Mouse (Mus musculus) midbrain, postnatal 0 days (tissue): ENCODE measurements at regions not wholly inside any gene's neighbourhood (a gene's known extent, or its start where the extent isn't known, plus 50 kb on each side); places are given as distances from the start of the nearest gene placed in this dataset.
A peak's percentile ranks its signal among the peaks of the same experiment; 100 is the strongest.

Experiments
- ATAC-seq: fragments of 200-750 bp; cut with Nextera tagmentation; 2 replicates; pipeline ENCODE4 v1.8.0; 2017; ENCODE audit warnings: moderate number of reproducible peaks, mild to moderate bottlenecking, moderate TSS enrichment, moderate library complexity; ENCODE audit not compliant: low FRiP score
- DNase-seq: peaks from one replicate; pipeline ENCODE4 v3.0.0-alpha.2; 2015; ENCODE audit warnings: low spot score
- H3K27ac ChIP-seq: fragments of 300-500 bp; sonication (generic); 2 replicates; pipeline ENCODE4 v1.5.1; 2014; ENCODE audit warnings: low read depth, mild to moderate bottlenecking, low read length, mixed read lengths
- H3K27me3 ChIP-seq: fragments of 300-500 bp; sonication (generic); 2 replicates; pipeline ENCODE4 v1.6.1; 2014; ENCODE audit warnings: low read length, control low read depth, mixed read lengths; ENCODE audit not compliant: insufficient read depth
- H3K36me3 ChIP-seq: fragments of 300-500 bp; sonication (generic); 2 replicates; pipeline ENCODE4 v1.6.1; 2014; ENCODE audit warnings: low read length, control low read depth, mixed read lengths; ENCODE audit not compliant: insufficient read depth
- H3K4me1 ChIP-seq: fragments of 300-500 bp; sonication (generic); 2 replicates; pipeline ENCODE4 v1.6.1; 2014; ENCODE audit warnings: mild to moderate bottlenecking, control low read depth, antibody characterized with exemption, low read length, mixed read lengths; ENCODE audit not compliant: insufficient read depth
- H3K4me2 ChIP-seq: fragments of 300-500 bp; sonication (generic); 2 replicates; pipeline ENCODE4 v1.6.1; 2014; ENCODE audit warnings: low read depth, mild to moderate bottlenecking, low read length, mixed read lengths; ENCODE audit not compliant: poor library complexity, severe bottlenecking
- H3K4me3 ChIP-seq: fragments of 300-500 bp; sonication (generic); 2 replicates; pipeline ENCODE4 v1.5.1; 2014; ENCODE audit warnings: low read depth, mild to moderate bottlenecking, low read length, moderate library complexity
- H3K9ac ChIP-seq: fragments of 300-500 bp; sonication (generic); replicated peaks from 2 replicates; pipeline ENCODE4 v1.6.1; 2014; ENCODE audit warnings: mild to moderate bottlenecking, low read length, moderate library complexity, mixed read lengths; ENCODE audit not compliant: poor library complexity, severe bottlenecking
- H3K9me3 ChIP-seq: fragments of 300-500 bp; sonication (generic); 2 replicates; pipeline ENCODE4 v1.6.1; 2016; ENCODE audit warnings: low read length, control low read depth
- CTCF ChIP-seq: IDR thresholded peaks from 2 replicates; pipeline ENCODE4 v1.5.1; 2016; ENCODE audit warnings: antibody characterized with exemption, mild to moderate bottlenecking
- WGBS: fragments of 180-500 bp; shearing (Covaris S2); extraction: QIAGEN DNeasy Blood & Tissue Kit; methylation state at CpG from one replicate; pipeline ENCODE4 v1.1.7; 2014; 5-methylcytosine and 5-hydroxymethylcytosine counted together

DNA sequence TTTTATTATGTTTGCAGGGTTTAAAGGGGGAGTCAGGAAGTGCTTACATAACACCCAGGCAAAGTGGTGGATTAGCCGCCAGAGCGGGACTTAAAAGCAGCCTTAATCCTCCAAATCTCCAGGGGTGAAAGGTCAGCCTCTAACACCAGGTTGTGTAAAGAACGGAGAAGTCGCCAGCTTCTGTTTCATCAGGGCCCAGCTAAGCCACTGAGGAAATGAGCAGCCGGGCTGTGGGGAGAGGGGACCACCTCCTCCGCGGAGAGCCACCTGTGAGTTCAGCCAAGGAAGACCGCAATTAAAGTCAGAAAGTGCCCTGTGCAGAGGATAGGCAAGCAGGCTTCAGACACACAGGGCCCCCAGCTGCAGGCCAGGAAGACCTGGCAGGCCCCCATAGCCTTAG lies 359.8 kb downstream of the En1 start:
- no peaks in the 10 kb centered on the region for H3K4me1 ChIP-seq
- H3K9ac ChIP-seq = no peak overlapping the region
- DNase-seq (no peak), ATAC-seq (no peak)
- TF ChIP-seq CTCF = no peak
- H3K9me3 ChIP-seq = no peaks in the 10 kb centered on the region
- no peak overlapping the region for H3K4me3 ChIP-seq
- H3K4me2 ChIP-seq = no peak overlapping the region
- no peak overlapping the region for H3K27ac ChIP-seq
- WGBS = 16% methylated on average over 8 of the region's 8 CpGs
- no peaks in the 10 kb centered on the region for H3K27me3 ChIP-seq
- H3K36me3 ChIP-seq = no peaks in the 10 kb centered on the region

- H3K4me3 ChIP-seq = peak overlapping the region; percentile 27
- WGBS = 29% methylated on average over 14 of the region's 14 CpGs
- peak overlapping the region; percentile 51 for H3K4me2 ChIP-seq
- H3K27ac ChIP-seq = no peak overlapping the region
- DNase-seq (no peak), ATAC-seq (peak; percentile 47)
- H3K9me3 ChIP-seq = no peaks in the 10 kb centered on the region
- no peak for TF ChIP-seq CTCF
- H3K36me3 ChIP-seq = no peaks in the 10 kb centered on the region
- no peaks in the 10 kb centered on the region for H3K27me3 ChIP-seq
- H3K4me1 ChIP-seq = no peaks in the 10 kb centered on the region
- no peak overlapping the region for H3K9ac ChIP-seq
These were observed 361.4 kb downstream of the En1 start for GRCm38 (mm10) chr1:120963477-120964178.

DNA sequence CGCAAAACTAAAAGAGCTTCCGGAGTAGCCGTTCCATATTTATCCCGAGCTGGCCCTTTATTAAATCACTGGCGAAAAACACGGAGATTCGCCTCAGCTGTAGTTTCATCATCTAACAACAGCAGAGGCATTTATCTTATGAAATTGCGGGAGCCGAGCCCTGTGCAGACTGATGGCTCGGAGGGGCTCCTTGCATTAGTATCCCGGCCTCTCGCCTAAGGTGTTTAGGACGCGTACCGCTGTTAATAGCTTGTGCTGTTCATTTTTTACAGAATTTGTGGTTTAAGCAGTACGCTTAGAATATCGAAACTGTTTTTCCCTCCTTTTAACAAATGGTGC lies 361.9 kb downstream of the En1 start:
- Histone ChIP-seq H3K9ac (0 out of 2 replicates have a peak overlapping the region, but pooled peaks have one; percentile 8), H3K4me2 (peak overlapping the region; percentile 51), H3K4me3 (peak overlapping the region; percentile 27), H3K27me3 (no peaks in the 10 kb centered on the region), H3K27ac (no peak overlapping the region), H3K4me1 (no peaks in the 10 kb centered on the region), H3K36me3 (no peaks in the 10 kb centered on the region), H3K9me3 (no peaks in the 10 kb centered on the region)
- no peak for TF ChIP-seq CTCF
- ATAC-seq (no peak), DNase-seq (no peak)
- 41% methylated on average over 17 of the region's 17 CpGs for WGBS

DNA sequence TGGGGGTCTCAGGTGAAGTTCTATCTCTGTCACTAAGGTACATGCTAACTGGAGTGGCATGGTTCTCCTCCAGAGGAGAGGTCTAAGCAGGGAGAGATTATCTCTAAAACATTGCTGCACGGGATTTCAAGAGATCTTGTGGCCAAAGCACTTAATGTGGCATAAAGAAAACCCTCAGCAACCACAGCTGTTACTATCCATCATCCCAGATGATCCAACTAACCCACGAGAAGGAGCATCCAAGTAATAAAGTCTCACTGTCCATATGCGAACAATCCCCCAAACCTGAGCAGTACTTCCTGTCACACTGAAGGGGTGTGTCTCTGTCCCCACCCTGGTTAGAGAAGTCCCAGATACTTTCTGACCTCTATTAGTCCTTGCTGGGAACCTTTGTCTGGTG lies 363.9 kb downstream of the En1 start:
- no peaks in the 10 kb centered on the region for H3K27me3 ChIP-seq
- ATAC-seq (no peak), DNase-seq (no peak)
- no peaks in the 10 kb centered on the region for H3K9me3 ChIP-seq
- no peaks in the 10 kb centered on the region for H3K36me3 ChIP-seq
- 72% methylated on average over 3 of the region's 3 CpGs for WGBS
- H3K27ac ChIP-seq = no peak overlapping the region
- no peak overlapping the region for H3K4me3 ChIP-seq
- no peaks in the 10 kb centered on the region for H3K4me1 ChIP-seq
- H3K4me2 ChIP-seq = no peak overlapping the region
- H3K9ac ChIP-seq = no peak overlapping the region
- TF ChIP-seq CTCF = no peak

DNA sequence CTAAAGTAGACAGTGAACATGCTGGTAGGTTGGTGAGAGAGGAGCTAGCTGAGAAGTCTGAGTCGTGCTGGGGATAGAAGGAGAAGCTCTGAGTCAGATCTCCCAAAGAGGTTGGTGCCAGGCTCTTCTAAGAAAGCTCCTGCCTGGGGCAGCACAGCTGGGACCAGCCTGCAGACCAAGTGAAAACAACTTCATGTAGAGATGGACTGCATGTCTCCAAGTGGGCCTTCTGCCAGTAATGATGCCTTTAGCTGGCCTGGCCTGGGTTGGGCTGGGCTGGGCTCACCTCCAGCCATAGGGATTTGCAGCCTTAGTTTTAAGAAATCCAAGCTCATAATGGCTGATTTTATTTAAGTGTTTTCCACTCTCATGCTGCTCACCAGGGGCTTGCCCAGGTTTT lies 357.7 kb downstream of the Insig2 start:
- TF ChIP-seq CTCF = no peak
- Histone ChIP-seq H3K9me3 (no peaks in the 10 kb centered on the region), H3K4me3 (no peak overlapping the region), H3K27me3 (no peaks in the 10 kb centered on the region), H3K4me2 (no peak overlapping the region), H3K27ac (no peak overlapping the region), H3K9ac (no peak overlapping the region), H3K36me3 (no peaks in the 10 kb centered on the region), H3K4me1 (0 out of 2 replicates have a peak, but pooled peaks cover 3% of the 10 kb centered on the region)
- 80% methylated on average over 1 of the region's 1 CpGs for WGBS
- DNase-seq (no peak), ATAC-seq (no peak)

DNA sequence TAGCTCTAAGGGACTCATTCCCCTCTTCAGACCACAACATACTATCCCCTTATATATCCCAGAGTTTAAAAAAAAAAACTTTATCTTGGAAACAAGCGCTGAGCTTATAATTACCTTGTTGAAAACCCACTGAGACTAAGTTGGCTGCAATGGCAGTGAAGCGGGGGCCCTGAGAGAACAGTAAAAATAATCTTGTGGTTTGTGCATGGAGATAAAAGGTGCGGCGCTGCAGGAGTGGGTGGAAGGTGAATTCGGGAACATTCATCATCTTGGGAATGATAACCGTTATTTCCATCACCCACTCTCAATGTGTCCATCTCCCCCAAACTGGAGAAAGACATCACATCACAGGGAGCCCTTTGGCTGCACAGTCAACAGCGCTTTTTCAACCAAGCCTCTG lies 327.9 kb downstream of the Insig2 start:
- Histone ChIP-seq H3K36me3 (no peaks in the 10 kb centered on the region), H3K27me3 (no peaks in the 10 kb centered on the region), H3K4me2 (no peak overlapping the region), H3K9ac (no peak overlapping the region), H3K4me1 (no peaks in the 10 kb centered on the region), H3K27ac (no peak overlapping the region), H3K9me3 (0 out of 2 replicates have a peak, but pooled peaks cover 4% of the 10 kb centered on the region), H3K4me3 (no peak overlapping the region)
- DNase-seq (no peak), ATAC-seq (no peak)
- no peak for TF ChIP-seq CTCF
- WGBS = 96% methylated on average over 7 of the region's 7 CpGs
